Mouse (Mus musculus) testis, adult 2 months (tissue): ENCODE results near the gene Rbm19. TPM values are rescaled to one million over a fixed set of nuclear protein-coding genes. Genes with fewer than 3 reads are reported as not detected.

Experiments
- H3K27ac ChIP-seq: fragments of 200-500 bp; 2 replicates; pipeline ENCODE4 v1.5.1; 2012; ENCODE audit warnings: low read depth, low read length; ENCODE audit not compliant: control insufficient read depth, insufficient read depth
- H3K27me3 ChIP-seq: fragments of 200-500 bp; 2 replicates; pipeline ENCODE4 v1.6.1; 2012; ENCODE audit warnings: mild to moderate bottlenecking, low read length, moderate library complexity; ENCODE audit not compliant: control insufficient read depth, insufficient read depth
- H3K36me3 ChIP-seq: fragments of 200-500 bp; 2 replicates; pipeline ENCODE4 v1.6.1; 2012; ENCODE audit warnings: mild to moderate bottlenecking, low read length; ENCODE audit not compliant: control insufficient read depth, insufficient read depth
- H3K4me1 ChIP-seq: fragments of 200-500 bp; 2 replicates; pipeline ENCODE4 v1.6.1; 2012; ENCODE audit warnings: low read length; ENCODE audit not compliant: control insufficient read depth, insufficient read depth
- H3K4me3 ChIP-seq: fragments of 200-500 bp; 2 replicates; pipeline ENCODE4 v1.5.1; 2012; ENCODE audit warnings: low read depth, mild to moderate bottlenecking, low read length, moderate library complexity, mixed read lengths; ENCODE audit not compliant: control insufficient read depth
- CTCF ChIP-seq: fragments of 200-500 bp; IDR thresholded peaks from 2 replicates; pipeline ENCODE4 v1.5.1; 2012; ENCODE audit warnings: low read depth, mild to moderate bottlenecking, inconsistent platforms, low read length, moderate library complexity; ENCODE audit not compliant: control insufficient read depth, insufficient read depth, insufficient replicate concordance
- POLR2A ChIP-seq: fragments of 200-500 bp; IDR thresholded peaks from 2 replicates; pipeline ENCODE4 v1.6.1; 2012; ENCODE audit warnings: low read depth, mild to moderate bottlenecking, inconsistent platforms, low read length, moderate library complexity; ENCODE audit not compliant: control insufficient read depth
- polyA plus RNA-seq: library from polyadenylated mRNA; depleted of rRNA; stranded (reverse); fragments of >200 nt; gene quantifications from 2 replicates; pipeline ENCODE4 v1.2.3, GENCODE M21; 2012

The Rbm19 gene
- polyA plus RNA-seq, 1 experiment, result 11.8 TPM

DNA sequence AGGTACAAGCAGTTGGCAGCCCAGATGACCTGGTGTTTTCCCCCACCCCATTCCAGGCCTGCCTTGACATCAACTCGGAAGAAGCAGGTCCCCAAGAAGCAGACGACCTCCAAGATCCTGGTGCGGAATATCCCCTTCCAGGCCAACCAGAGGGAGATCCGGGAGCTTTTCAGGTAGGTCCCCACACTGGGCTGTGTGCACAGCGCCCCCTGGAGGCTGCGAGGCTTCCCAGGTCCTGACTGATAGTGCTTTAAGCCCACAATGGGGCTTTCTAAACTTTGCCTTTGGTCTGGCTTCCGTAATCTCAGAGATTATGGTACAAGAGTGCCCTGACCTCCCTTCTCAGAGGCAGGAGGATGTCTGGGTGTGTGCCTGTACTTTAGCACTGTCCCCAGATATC lies 27.7 kb downstream of the Rbm19 start:
- no peaks in the 10 kb centered on the region for H3K36me3 ChIP-seq
- no peak overlapping the region for H3K27ac ChIP-seq
- no peaks in the 10 kb centered on the region for H3K27me3 ChIP-seq
- TF ChIP-seq CTCF (peak; percentile 59; the same call in 1 of the 2 replicates), POLR2A (no peak)
- no peaks in the 10 kb centered on the region for H3K4me1 ChIP-seq
- H3K4me3 ChIP-seq, result no peak overlapping the region

DNA sequence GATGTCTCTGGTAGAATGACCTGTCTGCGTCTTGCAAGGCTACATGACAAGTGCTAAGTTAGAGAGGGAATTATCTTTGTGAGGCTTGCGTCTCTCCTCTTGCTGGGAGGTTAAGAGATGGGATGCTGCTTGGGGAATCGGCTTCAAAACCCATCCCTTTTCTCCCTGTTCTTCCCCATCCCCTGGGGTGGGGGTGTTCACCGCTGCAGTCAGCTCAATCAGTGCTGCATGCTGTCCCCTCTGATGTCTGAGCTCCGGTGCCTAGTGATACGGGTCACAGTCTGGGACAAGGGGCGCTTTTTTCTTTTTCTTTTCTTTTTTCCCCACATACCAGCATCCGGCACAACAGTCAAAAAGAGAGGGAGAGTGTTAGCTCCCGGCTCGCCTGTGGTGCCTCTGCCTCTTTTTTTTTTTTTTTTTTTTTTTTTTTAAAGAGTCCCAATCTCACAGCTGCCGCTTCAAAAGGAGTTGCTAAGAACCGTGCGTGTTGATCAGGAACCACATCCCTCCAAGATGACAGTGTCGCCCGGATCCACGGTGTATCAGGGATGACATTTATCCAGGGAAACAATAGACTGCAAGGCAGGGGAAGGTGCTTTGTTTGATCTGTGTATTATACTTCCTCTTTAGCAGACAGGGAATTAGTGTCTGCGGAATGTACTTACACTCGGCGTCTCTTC lies 29.2 kb downstream of the Rbm19 start:
- no peaks in the 10 kb centered on the region for H3K27me3 ChIP-seq
- no peaks in the 10 kb centered on the region for H3K36me3 ChIP-seq
- TF ChIP-seq POLR2A, result no peak
- TF ChIP-seq CTCF, result no peak
- no peak overlapping the region for H3K27ac ChIP-seq
- H3K4me1 ChIP-seq, result no peaks in the 10 kb centered on the region
- no peak overlapping the region for H3K4me3 ChIP-seq

DNA sequence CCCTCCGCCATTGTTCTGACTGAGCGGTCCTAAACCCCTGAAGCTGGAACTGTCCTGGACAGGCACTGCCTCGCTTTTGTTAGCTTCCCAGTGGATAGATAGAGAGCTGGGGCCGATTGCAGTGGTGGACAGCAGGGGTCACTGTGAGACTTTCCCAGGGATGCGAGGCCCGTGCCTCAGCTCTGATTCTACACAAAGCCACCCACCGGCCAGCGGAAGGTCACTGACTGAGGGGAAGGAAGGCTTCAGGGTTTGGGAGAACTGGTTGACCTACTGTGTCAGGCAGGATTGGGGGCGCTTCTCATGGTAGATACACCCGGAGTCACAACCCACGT lies 29.8 kb downstream of the Rbm19 start:
- Histone ChIP-seq H3K27me3 (no peaks in the 10 kb centered on the region), H3K4me1 (no peaks in the 10 kb centered on the region), H3K36me3 (no peaks in the 10 kb centered on the region), H3K4me3 (no peak overlapping the region), H3K27ac (no peak overlapping the region)
- TF ChIP-seq POLR2A, result no peak
- peak; percentile 34; the same call in 1 of the 2 replicates for TF ChIP-seq CTCF

DNA sequence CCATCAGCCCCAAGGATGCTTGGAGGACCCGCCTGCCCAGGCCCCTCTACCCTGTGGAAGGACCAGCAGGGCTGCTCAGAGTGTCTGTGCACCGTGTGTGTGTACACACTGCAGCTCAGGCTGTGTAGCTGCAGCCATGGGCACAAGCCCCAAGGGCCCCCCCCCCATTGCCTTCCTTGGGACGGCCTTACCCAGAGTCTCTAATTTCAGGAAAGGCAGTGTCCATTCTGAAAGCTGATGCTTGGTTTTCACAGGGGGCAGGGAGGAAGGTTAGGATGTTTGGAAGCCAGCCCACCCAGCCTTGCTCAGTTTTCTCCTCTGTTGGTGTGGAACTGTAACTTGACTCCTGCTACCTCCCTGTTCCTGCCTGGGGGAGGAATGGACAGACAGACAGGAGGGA lies 30.6 kb downstream of the Rbm19 start:
- Histone ChIP-seq H3K36me3 (no peaks in the 10 kb centered on the region), H3K27me3 (no peaks in the 10 kb centered on the region), H3K4me3 (no peak overlapping the region), H3K4me1 (no peaks in the 10 kb centered on the region), H3K27ac (no peak overlapping the region)
- no peak for TF ChIP-seq CTCF
- no peak for TF ChIP-seq POLR2A

DNA sequence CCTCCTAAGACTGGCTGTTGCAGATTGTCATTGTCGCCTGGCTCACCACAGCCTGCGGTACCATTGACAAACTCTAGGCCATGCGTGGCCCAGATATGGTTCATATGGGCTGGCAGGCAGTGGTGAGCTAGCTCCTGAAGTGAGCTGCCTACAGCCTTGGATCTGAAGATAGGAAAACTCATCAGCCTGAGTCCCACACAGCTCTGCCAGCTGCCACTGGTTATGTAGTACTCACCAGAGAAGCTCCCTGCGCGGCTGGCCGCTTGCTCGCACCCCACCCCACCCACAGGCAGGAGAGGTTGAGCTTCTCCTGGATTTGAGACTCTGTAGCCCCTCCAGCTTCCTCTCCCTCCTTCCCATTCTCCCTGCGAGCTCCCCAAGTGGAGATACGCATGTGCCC lies 32.0 kb downstream of the Rbm19 start:
- Histone ChIP-seq H3K27ac (no peak overlapping the region), H3K4me1 (no peaks in the 10 kb centered on the region; the same call in 1 of the 2 replicates), H3K27me3 (no peaks in the 10 kb centered on the region), H3K4me3 (no peak overlapping the region), H3K36me3 (no peaks in the 10 kb centered on the region)
- TF ChIP-seq CTCF (no peak), POLR2A (no peak)

DNA sequence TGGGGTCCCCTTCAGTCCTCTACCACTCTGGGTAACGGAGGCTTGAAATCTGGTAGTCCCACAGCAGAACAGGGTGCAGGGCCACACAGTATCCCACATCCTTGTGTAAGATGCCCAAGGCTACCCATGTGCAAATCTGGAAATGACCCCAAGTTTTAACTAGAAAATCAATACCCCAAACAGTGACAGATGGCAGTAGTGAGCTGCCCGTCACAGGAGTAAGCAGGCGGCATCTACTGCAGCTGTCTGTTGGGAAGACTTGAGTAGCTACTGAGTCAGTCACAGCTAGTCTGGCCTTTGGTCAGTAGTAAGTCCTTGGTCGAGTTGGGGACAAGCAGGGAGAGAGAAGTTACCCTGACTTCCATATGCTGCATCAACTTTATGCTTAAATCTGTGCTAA lies 34.9 kb downstream of the Rbm19 start:
- H3K27ac ChIP-seq, result no peak overlapping the region
- no peaks in the 10 kb centered on the region; the same call in 1 of the 2 replicates for H3K4me1 ChIP-seq
- no peak overlapping the region for H3K4me3 ChIP-seq
- H3K27me3 ChIP-seq, result no peaks in the 10 kb centered on the region
- no peaks in the 10 kb centered on the region for H3K36me3 ChIP-seq
- TF ChIP-seq CTCF, result no peak
- no peak for TF ChIP-seq POLR2A

DNA sequence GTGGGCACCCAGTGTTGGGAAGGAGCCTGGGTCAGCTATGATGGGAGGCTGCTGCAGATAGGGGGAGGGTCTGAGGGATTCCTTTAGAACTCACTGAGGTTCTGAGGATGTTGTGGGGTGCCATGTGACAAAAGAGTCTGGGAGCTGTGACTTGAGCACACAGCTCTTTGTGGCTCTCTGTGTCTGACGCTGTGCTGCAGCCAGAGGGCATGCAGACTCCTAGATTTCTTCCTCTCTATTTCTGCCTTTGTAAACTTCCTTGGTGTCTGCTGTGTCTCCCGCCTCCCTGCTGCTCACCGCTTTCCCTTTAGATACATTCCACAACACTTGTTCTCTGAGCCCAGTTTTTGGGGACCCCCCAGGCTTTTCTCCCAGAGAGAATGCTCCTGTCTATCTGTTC lies 36.9 kb downstream of the Rbm19 start:
- Histone ChIP-seq H3K36me3 (no peaks in the 10 kb centered on the region), H3K4me3 (no peak overlapping the region), H3K27me3 (no peaks in the 10 kb centered on the region), H3K4me1 (no peaks in the 10 kb centered on the region; the same call in 1 of the 2 replicates), H3K27ac (no peak overlapping the region)
- TF ChIP-seq CTCF (no peak), POLR2A (no peak)

DNA sequence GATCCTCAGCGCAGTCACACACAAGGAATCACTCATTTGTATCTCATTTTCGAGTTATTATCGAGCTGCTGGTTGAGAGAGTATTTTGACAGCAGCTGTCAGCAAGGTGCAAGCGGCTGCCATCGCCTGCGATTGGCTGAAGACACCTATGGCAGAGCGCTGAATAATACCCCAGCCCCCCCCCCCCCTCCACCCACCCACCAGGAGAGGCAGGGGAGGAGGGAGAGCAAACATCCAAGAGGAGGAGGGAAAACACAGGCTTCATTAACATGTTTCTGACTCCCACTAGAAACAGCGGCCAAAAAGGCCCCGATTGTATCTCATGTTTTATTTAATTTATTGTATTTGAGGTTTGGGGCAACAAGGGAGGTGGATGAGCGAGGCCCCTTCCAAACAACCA lies 39.4 kb downstream of the Rbm19 start:
- H3K36me3 ChIP-seq, result no peaks in the 10 kb centered on the region
- no peaks in the 10 kb centered on the region; the same call in 1 of the 2 replicates for H3K4me1 ChIP-seq
- H3K4me3 ChIP-seq, result no peak overlapping the region
- TF ChIP-seq CTCF, result no peak
- no peak overlapping the region for H3K27ac ChIP-seq
- no peaks in the 10 kb centered on the region for H3K27me3 ChIP-seq
